Mouse (Mus musculus): ENCODE results near the gene Slc22a29.
"Not testable (repeated sequence)": the region's sequence is repeated elsewhere in the genome, so short reads cannot be mapped to it uniquely, and the experiment has no call there.

Slc22a29 gene

GRCm38 (mm10) chr19:8218800-8219199, at the start of gene Slc22a29:
TSS of gene Slc22a29 (minus strand) at chr19:8218900.
- no peak for DNase-seq (ENCODE audit: low spot score)

DNA sequence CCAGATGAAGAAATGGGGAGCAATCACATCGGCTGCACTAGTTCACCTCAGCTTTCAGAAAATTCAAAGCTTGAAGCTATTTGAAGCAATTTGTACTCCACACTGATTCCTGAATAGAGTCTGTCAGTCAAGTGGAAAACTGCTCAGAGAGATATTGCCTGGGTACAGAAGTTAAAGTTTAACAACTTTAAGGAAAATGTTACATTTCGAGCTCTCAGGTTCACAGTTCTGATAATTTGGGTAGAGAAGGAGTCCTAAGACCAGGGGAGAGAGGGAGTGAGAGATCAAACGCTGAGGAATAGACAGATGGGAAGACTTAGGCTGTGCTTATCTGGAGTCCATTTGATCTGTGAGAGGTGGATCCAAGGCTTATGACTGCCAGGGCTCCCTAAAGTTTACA, 46.6 kb upstream of the Slc22a29 start:
- DNase-seq (ENCODE audit: low spot score), result no peak

DNA sequence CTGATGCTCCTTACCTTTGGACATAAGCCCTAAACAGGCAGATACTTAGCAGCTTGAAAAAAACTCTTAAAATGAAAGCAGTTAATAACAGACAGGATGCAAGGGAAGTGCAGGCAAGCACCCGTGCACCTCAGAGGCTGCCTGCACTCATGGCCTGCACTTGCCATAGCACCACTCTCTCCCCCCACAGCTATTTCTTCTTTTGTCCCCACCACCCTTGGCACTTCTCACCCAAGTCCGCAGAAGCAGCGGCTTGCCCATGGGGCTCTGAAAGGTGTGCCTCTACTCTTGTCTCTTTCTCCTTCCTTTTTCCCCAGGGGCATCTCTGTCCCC, 34.0 kb upstream of the Slc22a29 start:
- no peak for DNase-seq (ENCODE audit: low spot score)

DNA sequence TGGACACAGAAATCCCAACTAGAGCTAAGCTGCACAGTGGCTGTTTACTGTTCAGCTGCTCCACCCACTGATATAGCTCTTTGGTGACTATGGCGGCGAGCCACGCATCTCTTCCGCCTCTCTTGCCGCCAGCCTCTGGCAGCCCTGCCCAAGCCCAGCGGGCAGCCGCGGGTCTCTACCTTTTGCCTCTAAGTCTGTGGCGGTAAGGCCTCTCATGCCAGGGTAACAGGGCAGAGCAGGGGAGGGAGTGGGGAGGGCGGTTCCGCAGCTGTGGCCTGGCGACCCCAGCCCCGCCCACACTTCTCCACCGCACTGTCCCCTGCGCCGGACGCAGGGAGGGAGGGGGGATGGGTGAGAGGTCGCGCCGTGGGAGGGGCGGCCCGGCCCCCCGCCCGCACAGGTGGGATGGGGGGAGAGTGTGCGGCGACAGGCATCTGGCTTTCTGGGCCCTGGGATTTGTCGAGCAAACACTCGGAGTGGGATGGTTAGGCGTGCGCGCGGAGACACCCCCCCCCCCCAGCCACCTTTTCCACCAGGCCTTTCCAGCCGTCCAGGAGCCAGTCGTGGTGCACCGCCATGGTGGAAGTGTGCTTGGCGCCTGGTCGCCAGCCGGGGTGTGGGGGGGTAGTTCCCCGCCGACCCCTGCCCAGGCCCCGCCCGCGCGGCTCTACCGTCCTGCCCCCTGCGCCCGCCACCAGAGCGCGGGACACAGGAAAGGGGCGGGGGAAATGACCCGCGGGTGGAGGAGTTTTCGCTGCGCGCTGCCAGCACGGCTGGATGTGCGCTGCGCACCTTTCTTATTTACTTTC, 33.4 kb upstream of the Slc22a29 start:
- DNase-seq (ENCODE audit: low spot score), result no peak

DNA sequence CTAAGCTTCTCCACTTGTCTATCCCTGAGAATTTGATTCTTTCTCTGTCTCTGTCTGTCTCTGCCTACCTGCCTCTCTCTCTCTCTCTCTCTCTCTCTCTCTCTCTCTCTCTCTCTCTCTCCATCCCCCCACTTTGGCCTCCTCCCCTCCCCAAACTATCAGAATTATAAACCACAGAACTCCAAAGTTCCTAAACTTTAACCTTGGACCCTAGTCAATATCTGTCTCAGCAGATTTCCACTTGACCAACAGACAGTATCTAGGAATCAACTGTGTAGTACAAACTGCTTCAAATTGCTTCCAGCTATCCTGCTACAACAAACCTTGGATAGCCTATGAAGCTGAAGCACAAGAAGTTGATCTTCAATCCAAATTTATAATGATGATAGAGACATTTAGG, 10.2 kb upstream of the Slc22a29 start:
- no peak for DNase-seq (ENCODE audit: low spot score)

DNA sequence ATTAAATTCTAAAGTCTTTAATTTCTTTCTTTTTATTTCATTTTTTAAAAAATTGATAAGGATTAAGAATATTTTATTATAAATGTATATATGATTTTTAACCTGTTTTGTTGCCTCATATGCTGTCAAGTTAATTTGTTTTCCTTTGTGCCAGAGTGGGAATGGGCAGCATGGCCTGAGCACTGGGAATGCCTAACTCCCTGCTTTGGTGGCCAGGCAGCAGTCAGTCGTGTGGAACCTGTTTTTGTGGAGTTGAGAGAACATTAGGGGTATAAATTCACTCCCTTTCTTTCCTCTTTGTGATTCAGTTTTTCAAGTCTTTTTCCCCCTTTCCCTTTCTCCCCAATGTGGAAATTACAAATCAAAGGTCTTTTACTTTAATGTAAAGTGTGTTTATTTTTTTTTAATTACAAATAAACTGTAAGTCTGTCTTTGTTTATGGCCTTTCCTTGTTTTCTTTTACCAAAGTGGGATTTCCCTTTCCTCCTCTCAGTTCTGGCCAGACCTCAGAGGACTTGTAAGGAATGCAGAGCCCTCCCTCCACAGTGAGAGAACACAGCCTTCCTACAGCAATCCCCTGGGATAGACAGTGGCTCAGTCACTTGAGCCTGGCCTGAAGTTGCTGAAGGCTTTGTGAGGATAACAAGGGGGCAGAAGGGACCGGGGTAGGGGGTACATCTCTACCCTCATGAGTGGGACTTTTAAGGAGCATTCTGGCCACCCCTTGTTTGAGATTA, 69.7 kb downstream of the Slc22a29 start:
- no peak for DNase-seq (ENCODE audit: low spot score)

- not testable (repeated sequence) for DNase-seq (ENCODE audit: low spot score)
Measured at GRCm38 (mm10) chr19:8142716-8143115, 76.0 kb downstream of the Slc22a29 start.

DNA sequence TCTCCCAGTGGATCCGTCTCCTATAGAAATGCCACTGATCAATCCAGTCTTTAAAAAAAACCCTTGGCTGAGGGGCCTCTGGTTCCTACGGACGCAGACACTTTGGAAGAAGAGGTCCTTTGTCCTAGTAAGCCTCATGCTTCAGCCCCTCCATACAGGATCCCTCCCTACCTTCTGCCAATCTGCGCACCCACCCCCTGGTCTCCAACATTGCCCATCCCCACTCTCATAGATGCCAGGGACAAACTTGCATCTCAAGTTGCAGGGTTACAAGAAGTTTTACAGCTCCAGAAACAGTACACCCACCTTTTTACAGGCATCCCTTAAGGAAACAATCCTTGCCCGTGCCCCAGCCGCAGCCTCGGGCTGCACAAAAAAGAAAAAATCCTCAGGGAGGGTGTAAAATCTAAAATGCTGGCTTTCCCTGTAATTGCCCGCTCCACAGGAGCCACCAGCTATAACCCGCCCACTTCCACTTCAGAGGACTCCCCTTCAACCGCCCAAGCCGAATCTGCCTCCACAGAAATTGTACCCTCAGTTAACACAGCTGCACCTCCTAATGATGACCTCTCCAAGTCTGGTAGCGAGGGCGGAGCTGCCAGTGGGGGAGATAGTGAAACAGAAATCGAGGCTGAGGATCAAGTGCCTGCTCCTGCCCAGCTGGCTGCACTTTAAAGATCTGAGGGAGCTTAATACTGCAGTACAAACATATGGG, 84.4 kb downstream of the Slc22a29 start:
- not testable (repeated sequence) for DNase-seq (ENCODE audit: low spot score)

GRCm38 (mm10) chr19:8131881-8132280, 86.8 kb downstream of the Slc22a29 start, which contains the start of gene Slc22a28:
TSS of gene Slc22a28 (minus strand) at chr19:8131982.
- not testable (repeated sequence) for DNase-seq (ENCODE audit: low spot score)
